Mouse (Mus musculus) ES-Bruce4 (cell line): ENCODE data around the gene Nek9.

Experiments
- CTCF ChIP-seq: IDR thresholded peaks from one replicate; pipeline ENCODE4 v1.8.1; 2011; ENCODE audit warnings: low read depth, low read length
- EP300 ChIP-seq: IDR thresholded peaks from 2 replicates; pipeline ENCODE4 v1.6.1; 2011; ENCODE audit warnings: low read depth, low read length; ENCODE audit not compliant: insufficient read depth
- POLR2A ChIP-seq: IDR thresholded peaks from one replicate; pipeline ENCODE4 v1.8.1; 2011; ENCODE audit warnings: low read length; ENCODE audit not compliant: insufficient read depth

DNA sequence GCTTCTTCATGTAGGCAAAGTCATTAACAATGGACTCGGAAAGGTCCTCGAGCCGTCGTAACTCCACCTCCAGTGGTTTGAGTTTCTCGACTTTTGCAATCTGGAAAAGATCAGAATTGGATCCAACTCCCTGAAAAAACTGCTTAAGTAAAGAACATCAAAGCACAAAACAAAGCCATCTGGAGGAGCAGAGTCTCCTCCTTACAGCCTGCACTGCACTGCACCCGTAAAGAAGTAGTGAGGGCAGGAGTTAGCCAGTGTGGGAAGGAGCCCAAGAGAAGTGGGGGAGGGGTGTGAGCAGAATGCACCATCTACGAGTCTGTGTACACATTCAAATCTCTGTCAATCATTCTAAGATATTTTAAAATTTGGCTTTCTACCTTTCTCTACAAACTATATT lies 5.1 kb upstream of the Nek9 start:
- no peak for TF ChIP-seq POLR2A
- no peak for TF ChIP-seq EP300
- TF ChIP-seq CTCF, result no peak
